Mouse (Mus musculus): Measurements from ENCODE around the gene Fgfr2.

Fgfr2 gene

GRCm38 (mm10) chr7:131861157-131861556, 1262.0 kb downstream of the Fgfr2 start:
- DNase-seq: no peak

GRCm38 (mm10) chr7:131855641-131856040, 1267.5 kb downstream of the Fgfr2 start:
- DNase-seq: no peak

- DNase-seq: peak in 1 of 2 experiments; percentile 18
Measured at GRCm38 (mm10) chr7:131850579-131850978, 1272.6 kb downstream of the Fgfr2 start.

- DNase-seq: no peak
Measured at GRCm38 (mm10) chr7:131846066-131846905, 1276.9 kb downstream of the Fgfr2 start.

GRCm38 (mm10) chr7:131830261-131830660, 1292.9 kb downstream of the Fgfr2 start:
- DNase-seq: no peak

- no peak for DNase-seq
Measured at GRCm38 (mm10) chr7:131826811-131827210, 1296.3 kb downstream of the Fgfr2 start.

- no peak for DNase-seq
Measured at GRCm38 (mm10) chr7:131817976-131818375, 1305.2 kb downstream of the Fgfr2 start.

GRCm38 (mm10) chr7:131816641-131817040, 1306.5 kb downstream of the Fgfr2 start:
- DNase-seq: peak; percentile 16 to 34

- no peak for DNase-seq
Measured at GRCm38 (mm10) chr7:131812116-131812515, 1311.0 kb downstream of the Fgfr2 start.

GRCm38 (mm10) chr7:131810916-131811315, 1312.2 kb downstream of the Fgfr2 start:
- DNase-seq: no peak

- DNase-seq: no peak
Measured at GRCm38 (mm10) chr7:131809584-131810181, 1313.5 kb downstream of the Fgfr2 start.

GRCm38 (mm10) chr7:131807257-131807656, 1315.9 kb downstream of the Fgfr2 start:
- DNase-seq: no peak

- DNase-seq: no peak
Measured at GRCm38 (mm10) chr7:131805525-131806202, 1317.5 kb downstream of the Fgfr2 start.

GRCm38 (mm10) chr7:131800416-131801045, 1322.6 kb downstream of the Fgfr2 start:
- DNase-seq: peak; percentile 19 to 66

GRCm38 (mm10) chr7:131797161-131797560, 1326.0 kb downstream of the Fgfr2 start:
- DNase-seq: no peak

GRCm38 (mm10) chr7:131788595-131789206, 1334.4 kb downstream of the Fgfr2 start:
- DNase-seq: no peak

- no peak for DNase-seq
Measured at GRCm38 (mm10) chr7:131785721-131786120, 1337.4 kb downstream of the Fgfr2 start.

GRCm38 (mm10) chr7:131778271-131778985, 1344.7 kb downstream of the Fgfr2 start:
- DNase-seq: no peak

GRCm38 (mm10) chr7:131777461-131778270, 1345.5 kb downstream of the Fgfr2 start:
- DNase-seq: no peak

GRCm38 (mm10) chr7:131776191-131776752, 1346.9 kb downstream of the Fgfr2 start:
- no peak for DNase-seq

GRCm38 (mm10) chr7:131757922-131758321, 1365.2 kb downstream of the Fgfr2 start:
- peak in 1 of 2 experiments; percentile 19 for DNase-seq
